Mouse (Mus musculus) spleen, adult 12 weeks (tissue): ENCODE measurements around the gene Frmpd1.
A peak's percentile ranks its signal among the peaks of the same experiment; 100 is the strongest.

Source experiments
- DNase-seq: peaks from one replicate; pipeline ENCODE4 v3.0.0; 2022; ENCODE audit warnings: low spot score

The Frmpd1 gene

DNA sequence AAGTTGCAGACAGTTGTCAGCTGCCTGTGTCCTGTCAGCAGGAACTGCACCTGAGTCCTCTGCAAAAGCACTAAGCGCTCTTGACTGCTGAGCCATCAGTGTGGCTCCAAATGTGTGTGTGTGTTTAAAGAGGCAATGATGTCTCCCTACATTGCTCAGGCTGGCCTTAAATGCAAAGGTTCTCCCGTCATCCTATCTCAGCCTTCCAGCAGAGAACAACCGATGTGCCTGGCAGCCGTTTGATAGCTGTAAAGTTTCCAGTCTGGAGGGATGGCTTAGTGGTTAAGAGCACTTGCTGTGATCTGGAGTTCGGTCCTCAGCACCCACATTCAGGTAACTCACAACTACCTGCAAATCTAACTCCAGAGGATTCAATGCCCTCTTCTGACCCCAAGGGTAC lies 56.7 kb downstream of the Frmpd1 start:
- DNase-seq: no peak

DNA sequence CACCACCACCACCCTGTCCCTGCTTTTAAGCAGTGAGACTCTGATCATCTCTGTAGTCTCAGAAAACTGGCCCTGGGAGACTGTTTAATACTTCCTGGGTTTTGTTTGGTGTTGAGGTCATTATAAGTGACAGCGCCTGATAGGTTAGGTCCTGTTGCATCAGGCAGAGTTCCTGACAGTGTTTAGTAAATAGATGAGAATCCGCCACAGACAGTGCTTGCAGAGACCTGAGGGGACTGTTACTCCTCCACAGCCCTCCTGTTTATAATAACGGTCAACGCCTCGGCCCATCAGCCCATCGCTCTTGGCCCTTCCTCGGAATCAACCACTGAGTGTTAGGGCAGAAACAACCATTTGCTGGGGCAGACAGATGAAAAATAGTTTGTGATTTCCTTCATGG lies 57.5 kb downstream of the Frmpd1 start:
- DNase-seq: no peak

DNA sequence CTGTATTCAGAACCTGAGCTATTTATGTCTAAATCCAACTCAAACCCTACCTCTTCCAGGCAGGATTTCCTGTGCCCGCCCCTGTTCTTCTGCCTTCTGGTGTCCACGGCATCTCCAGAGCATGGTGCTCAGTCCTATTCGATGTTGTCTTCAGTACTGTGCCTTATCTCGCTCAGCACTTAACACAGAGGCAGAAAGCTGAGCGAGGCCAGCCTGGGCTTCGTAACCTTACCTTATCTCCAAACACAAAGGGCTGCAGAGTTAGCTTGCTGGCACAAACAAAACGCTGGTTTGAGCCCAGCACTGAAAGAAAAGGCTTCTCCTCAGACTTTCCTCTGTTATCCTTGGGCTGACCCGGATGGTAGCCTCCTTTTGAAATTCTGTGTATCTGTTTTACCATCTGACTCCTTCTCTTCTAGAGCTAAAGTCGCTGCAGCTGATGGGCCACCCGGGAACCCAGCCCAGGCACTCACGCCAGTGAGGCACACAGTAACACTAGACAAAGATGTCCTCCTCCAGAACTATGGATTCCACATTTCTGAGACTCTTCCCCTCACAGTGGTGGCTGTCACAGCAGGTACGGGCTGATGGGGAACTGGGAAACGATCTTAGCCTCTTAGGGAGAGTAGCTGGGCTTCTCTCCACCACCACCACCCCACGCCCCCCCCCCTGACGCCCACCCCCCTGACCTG lies 58.7 kb downstream of the Frmpd1 start:
- no peak for DNase-seq

DNA sequence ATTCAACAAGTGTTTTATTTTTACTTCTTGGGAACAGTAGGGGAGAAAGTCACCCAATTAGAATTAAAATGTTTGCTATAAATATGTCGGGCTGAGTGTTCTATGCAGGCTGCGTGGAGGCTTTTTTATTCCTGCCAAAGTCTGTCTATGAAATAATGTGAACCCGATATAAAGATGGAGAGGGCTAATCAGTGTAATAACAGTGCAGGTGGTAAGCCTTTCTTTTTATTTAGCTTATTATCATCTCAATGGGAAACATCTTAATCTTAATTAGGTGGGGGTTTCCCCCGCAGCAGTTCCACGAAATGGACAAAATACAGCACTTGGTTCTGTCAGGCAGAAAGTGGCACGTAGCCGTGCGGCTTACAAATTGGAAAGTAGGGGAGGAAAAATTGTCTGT lies 66.6 kb downstream of the Frmpd1 start:
- DNase-seq: no peak

DNA sequence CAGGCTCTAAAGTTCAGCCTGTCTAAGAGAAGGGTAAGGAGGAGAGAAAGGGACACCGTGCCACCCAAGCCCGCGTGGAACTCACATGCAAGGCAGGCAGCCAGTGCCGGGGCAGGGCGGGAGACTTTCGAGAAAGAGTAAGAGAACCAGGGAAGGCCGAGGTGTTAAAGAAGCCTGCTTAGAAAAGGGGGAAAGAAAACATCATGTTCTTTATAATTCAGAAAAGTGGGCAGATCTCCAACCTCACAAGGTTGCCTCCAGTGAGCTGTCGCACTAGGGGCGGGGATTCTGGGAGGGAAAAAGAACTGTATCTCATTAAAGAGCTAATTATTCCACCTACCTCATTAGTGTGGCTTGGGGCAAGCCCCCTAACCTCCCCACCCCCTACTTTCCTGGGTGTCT lies 68.2 kb downstream of the Frmpd1 start:
- DNase-seq: no peak

DNA sequence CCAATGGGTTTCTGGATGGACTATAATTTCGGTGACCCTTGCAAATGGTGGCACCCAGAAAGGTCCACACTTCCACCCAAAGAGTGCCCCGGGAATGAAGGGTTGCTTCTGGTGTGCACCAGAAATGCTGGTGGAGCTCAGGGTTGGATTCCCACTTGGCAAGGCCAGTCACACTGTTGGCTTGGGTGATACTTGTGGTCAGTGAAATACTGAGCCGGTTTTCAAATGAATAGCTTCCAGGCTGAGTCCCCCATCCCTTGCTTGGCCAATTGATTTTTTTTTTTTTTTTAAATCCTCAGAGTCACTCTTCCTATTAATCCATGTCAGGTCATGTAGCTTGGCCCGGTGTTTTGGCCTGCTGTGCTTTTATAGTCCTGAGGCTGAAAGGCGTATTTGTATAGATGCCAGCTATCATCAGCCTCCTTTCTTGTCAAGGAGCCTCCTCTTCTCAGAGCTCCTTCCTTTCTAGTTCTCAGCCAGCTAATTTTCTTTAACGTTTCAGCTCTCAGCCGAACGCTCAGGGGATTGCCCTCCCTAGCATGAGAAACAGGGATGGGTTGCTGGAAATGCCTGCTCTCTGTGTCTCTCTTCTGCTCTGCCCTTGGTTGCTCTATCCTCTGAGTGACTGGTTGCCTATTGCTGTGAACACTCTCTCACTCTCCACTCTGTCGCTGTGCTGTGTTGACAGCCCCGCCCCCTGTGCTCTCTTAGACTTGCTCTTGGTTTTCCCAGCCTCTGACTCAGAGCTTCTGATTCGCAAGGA lies 69.3 kb downstream of the Frmpd1 start:
- no peak for DNase-seq

DNA sequence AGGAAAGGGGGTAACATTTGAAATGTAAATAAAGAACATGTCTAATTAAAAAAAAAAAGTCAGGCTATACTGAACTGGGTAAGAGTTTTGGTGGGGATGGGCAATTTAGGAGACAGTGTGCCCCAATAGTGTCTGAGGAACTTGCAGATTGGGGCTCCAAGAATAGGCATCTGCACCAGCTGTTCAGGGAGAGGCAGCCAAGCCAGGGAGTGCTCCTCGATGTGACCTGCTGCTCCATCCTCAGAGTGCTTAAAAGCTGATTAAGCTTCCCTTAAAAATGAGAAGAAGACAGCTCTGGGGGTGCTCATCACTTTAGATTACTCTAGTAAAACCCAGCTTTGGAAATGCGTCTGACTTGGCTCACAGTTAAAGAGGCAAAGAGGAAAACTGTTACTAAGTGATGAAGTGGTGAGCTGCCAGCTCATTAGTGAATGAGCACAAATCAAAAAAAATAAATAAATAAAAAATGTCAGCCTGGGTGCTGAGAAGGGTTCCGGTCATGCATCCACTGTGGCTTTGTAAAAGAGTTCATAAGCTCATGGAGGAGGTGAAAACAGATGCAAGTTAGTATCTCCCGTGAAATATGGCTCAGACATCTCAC lies 74.7 kb downstream of the Frmpd1 start:
- DNase-seq: no peak

DNA sequence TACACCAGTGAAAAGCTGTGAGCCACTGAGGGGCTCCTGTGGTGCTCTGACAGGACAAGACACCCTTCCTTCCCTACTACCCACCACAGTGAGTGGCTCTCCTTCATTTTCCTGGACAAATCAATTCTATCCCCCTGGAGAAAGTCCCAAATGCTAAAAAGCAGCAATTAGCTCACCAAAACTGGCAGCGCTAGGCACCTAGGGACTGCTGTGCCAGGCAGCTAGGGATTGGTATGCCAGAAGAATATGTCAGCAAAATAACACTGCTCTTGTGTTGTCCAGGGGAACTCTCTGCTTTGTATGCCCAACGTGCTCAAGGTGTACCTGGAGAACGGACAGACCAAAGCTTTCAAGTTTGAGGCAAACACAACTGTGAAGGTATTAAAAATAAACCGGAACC lies 76.9 kb downstream of the Frmpd1 start:
- DNase-seq: no peak

DNA sequence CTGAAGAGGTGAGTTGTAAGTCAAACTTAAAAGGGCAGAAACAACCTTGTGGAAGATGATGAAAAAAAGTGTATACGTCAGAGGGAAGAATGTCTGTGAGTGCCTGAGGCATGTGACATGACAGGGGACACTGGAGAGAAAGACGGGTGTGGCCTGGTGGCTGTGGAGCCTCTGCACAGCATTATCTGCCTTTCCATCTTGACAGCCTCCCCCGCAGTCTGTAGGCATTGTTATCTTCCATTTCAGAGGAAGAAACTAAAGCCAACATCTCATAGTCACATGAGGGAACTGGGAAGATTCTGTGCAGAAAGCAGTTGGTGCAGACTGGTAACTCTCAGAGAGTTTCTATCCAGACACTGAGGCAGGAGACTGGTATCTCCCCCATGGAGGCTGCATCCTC lies 83.2 kb downstream of the Frmpd1 start:
- DNase-seq: no peak

DNA sequence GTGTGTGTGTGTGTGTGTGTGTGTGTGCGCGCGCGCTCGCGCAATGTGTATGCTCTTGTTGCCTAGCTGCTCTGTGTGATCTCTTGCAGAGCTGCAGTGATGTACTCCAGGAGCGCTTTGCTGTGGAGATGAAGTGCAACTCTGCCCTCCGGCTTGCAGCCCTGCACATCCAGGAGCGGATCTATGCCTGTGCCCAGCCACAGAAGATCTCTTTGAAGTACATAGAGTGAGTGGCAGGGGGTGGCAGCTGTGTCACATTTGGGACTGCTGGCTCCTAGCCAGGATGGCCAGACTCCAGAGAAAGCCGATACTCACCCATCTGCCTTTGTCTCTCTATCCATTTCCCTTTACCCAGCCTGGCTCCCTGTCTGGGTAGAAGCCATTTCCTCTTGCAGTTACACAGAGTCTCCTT lies 86.4 kb downstream of the Frmpd1 start:
- DNase-seq: no peak

DNA sequence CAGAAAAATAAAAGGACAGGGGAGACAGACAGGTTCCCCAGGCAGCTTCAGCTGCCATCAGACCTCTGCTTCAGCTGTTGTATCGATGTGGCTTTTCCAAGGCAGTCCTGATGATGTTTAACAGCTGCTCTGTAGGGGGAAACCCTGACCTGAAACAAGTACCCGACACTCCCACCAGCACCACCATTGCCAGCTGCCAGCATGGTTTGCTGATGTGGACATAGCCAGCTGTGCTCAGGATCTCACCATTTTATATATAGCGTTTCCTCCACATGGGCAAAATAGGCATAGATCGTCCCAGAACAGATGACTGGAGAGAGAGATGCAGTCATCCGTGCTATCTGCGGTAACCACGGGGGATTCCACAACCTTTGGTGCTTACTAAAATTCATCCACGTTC lies 91.1 kb downstream of the Frmpd1 start:
- DNase-seq: no peak

DNA sequence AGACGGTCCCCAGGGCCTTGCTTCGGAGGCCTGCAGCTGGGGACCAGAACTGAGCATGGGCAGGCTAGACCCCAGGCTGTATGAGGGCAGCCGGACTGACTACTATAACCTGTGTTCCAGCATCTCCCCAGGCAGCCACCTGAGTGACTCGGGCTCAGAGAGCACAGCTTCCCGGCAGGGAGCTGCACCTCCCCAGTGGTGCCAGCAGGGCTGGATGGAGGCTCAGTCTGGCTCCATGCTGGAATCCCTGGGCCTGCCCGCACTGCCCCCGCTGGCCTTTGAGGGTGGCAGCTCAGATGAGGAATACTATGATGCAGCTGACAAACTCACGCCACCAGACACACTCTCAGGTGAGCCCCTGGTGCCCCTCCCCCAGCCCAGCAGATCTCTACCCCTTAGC lies 94.6 kb downstream of the Frmpd1 start:
- DNase-seq: no peak

DNA sequence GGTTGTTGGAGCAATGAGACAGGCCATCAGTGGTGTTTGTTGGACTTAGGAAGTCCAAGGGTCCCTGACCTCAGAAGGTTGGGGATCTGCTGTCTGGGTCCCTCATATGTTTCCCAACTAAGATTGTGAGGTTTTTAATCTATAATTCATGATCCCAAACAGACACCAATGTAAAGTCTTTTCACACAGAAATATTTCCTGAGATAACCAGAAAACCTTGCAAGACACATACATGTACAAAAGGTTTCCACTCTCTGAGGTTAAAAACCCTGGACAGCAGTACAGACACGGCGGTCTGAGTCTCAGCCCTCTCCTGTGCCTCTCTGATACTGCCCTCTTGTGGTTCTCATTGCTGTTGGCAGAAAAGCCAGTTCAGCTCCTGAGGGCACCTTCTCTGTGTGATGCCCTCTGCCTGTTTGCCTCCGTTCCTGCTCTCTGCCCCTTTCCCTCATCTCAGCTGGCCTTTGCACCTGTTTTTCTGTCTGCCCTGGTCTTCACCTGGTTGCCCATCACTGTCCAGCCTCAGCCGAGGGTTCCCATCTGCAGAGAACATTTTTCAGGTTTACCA lies 95.4 kb downstream of the Frmpd1 start:
- peak; percentile 7 for DNase-seq

DNA sequence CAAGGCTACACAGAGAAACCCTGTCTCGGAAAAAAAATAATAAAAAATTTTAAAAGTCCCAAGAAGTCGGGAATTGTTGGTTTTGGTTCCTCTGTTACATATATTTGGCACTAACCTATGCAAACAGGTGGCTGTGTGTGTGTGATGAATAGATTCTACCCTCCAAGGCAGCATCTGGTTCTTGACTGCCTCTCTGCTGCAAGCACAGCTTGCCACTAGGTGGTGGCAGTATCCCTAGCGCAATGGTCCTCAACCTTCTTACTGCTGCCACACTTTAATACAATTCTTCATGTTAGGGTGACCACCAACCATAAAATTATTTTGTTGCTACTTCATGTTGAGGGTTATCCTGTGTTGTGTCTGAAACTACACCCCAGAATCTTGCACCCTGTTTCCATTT lies 101.6 kb downstream of the Frmpd1 start:
- DNase-seq: no peak

DNA sequence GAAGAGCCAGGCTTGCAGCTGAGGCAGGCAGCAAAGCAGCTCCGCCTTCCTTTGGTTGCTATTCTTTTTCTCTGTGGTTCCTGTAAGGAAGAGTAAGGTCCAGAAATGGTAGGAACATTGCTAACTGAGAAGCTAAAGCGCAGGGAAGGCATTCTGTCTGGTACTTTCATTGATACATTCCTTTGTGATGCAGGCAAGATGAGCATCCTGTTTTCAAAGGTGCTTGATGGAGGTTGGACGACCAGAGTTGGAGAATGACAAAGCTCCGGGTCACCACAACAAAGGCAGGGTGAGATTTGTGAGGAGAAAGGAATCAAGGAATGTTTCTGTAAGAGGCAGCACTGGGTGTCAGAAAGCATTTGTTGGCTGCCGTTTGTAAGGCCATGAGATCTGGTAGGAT lies 103.2 kb downstream of the Frmpd1 start:
- DNase-seq: no peak

DNA sequence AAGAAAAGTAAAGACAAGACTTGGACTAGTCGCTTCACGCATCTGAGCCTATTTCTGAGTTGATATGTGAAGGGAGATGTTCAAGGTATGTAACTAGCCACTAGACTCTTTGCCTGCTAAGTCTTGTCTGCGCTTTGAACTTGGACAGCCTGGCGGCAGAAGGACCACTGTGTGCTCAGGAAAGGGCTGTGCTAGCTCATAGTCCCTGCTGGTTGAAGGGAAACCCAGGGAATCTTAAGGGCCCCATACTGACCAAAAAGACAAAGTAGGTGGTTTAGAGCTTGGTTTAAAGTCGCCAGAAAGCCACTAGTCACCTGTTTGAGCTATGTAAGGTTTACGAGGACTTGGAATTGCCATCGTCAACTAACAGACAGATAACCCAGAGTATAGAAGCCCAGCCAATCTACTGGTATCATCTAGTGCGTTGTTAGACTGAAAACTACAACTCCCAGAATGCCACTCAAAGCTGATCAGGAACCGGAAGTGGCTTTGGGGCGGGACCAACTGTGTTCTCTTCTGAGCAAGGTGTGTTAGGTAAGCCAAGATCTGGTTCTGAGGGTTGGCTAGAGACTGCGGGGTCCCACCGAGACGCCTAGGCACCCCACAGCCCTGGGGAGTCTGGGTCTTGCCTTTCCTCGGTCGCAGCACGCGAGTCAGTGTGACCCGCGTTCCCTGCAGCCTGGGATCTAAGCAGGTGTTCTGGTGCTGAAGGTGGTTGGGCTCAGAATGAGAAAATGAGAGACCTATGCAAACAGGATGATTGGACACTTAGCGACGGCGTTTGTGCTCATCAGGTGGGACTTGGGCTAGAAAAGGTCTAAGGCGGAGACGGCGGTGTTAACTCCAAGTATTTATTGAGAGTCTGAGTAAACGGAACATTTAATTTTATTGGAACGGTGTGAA lies 112.2 kb downstream of the Frmpd1 start, which contains the start of gene Trmt10b:
Trmt10b (plus strand) TSS at position 466 of the 903 bp plus-strand sequence.
- DNase-seq: peak; percentile 60

DNA sequence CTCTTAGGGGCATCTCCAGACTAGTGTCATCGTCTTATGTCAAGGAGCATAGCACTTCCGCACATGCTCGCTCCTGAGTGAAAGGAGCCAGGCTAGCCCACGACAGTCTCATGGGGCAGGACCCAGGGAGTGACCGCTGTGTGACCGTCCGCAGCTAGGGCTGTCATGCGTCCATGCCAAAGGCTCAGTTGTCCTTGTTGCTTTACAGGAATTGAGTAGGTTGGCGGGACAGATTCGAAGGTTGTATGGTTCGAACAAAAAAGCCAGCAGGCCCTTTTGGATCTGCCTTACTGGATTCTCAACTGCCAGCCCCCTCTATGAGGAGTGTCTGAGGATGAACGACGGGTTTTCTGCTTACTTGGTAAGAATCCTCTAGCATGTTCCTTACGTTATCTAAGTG lies 120.9 kb downstream of the Frmpd1 start:
- DNase-seq: no peak

DNA sequence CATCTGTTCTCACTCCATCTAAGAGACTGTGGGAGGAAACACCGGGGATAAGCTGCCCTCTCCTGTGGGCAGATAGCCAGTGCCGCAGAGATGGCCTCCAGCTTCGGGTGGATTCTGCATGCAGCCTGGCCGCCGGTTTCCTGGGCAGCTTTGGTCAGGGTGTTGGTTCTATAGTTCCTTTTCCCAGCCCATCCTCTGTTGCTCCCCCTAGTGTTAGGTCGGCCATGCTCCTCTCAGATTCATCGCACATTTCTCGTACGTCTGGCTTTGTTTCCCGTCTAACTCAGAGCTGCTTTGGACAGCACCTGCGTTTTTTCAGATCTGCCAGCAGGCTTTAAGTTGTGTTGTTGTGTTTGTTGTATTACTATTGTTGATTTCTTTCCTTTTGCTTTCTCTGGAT lies 123.4 kb downstream of the Frmpd1 start:
- no peak for DNase-seq

DNA sequence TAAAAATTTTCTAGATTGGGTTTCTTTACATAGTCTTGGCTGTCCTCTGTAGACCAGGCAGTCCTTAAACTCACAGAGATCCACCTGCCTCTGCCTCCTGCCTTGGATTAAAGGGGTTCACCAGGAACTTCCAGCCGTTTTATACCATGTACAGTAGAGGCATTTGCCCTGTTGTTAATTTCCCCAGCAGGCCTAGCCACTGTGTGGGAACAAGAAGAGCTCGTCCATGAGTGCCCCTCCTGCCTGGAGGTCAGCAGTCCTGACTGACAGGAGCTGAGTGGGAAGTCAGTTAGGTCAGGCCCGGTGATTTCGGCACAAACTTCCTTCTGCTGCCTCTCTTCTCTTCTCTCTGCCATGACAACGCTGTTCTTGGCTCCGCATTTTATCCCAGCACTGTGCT lies 123.9 kb downstream of the Frmpd1 start:
- no peak for DNase-seq

DNA sequence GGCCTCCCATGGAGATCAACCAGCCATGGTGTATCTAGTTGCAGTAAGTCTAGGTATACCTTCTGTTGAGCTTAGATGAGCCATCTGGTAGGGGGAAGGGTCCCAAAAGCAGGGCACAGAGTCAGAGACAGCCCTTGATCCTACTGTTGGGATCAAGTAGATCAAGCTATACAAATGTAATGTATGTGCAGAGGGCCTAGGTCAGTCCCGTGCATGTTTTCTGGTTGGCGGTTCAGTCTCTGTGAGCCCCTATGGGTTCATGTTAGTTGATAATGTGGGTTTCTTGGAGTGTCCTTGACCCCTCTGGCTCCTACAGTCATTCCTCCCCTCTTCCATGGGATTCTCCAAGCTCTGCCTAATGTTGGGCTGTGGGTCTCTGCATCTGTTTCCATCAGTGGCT lies 126.4 kb downstream of the Frmpd1 start:
- DNase-seq: no peak

DNA sequence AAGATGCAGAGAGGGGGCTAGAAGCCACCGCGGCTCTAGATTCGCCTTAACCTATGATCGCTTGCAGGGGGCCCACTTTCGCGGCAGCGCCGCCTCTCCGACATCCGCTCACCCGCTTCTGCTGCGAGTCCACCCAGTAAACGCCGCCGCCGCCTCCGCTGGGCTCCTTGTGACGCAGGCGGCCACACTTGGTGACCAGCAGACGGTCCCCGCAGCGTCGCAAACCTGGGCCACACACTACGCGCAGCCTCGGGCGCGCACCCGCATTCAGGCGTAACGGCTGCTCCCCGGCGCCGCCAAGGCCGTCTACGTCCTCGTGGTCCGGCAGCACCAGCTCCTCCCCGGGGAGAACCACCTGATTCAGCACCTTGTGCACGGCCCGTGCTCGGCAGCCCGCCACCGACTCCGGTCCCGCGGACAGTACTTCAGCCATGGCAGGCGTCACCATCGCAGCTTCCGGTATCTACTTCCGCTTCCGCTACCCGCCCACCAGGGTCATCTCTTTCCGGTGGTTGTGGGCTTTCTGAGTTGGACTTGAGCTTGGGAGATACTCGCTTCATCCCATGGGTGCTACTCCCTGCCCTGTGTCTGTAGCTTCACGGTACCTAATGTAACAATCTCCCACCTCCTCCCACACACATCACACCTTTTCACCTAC lies 135.6 kb downstream of the Frmpd1 start:
- DNase-seq: peak; percentile 65
